Mouse (Mus musculus) macrophage (primary cell): ENCODE results near the gene Eif3c. TPM values are rescaled to one million over a fixed set of nuclear protein-coding genes. Genes with fewer than 3 reads are reported as not detected.

ENCODE experiments used
- polyA plus RNA-seq: library from polyadenylated mRNA; stranded (reverse); fragments of 250-400 nt; gene quantifications from 3 replicates; pipeline ENCODE4 v1.2.4, GENCODE M21; 2018; ENCODE audit warnings: inconsistent platforms

Gene Eif3c
- polyA plus RNA-seq, 1 experiment from 2014 or later: 206 TPM

Other genes starting within 250 kb of the Eif3c start
- gene Lat, start 196.8 kb downstream of the Eif3c start, polyA plus RNA-seq: 0.96 to 1.1 TPM (median 1.0 TPM) in 3 replicates
- gene Spns1, start 189.0 kb downstream of the Eif3c start, polyA plus RNA-seq: 18.6 to 55.9 TPM (median 38.7 TPM) in 3 replicates
- 2.6 to 6.4 TPM (median 4.6 TPM) in 3 replicates for gene Nfatc2ip, start 169.7 kb downstream of the Eif3c start, polyA plus RNA-seq
- 0.09 TPM in 1 of 3 replicates, not detected in the others for gene Cd19, start 151.5 kb downstream of the Eif3c start, polyA plus RNA-seq
- gene Rabep2, start 137.7 kb downstream of the Eif3c start, polyA plus RNA-seq: 12.9 to 17.8 TPM (median 13.9 TPM) in 3 replicates
- 0.06 TPM in 1 of 3 replicates, not detected in the others for gene Atp2a1, start 103.3 kb downstream of the Eif3c start, polyA plus RNA-seq
- 10.4 to 17.2 TPM (median 11.7 TPM) in 3 replicates for gene Sh2b1, start 91.0 kb downstream of the Eif3c start, polyA plus RNA-seq
- 41.8 to 72.5 TPM (median 42.9 TPM) in 3 replicates for gene Tufm, start 79.0 kb downstream of the Eif3c start, polyA plus RNA-seq
- 60.6 to 79.7 TPM (median 71.8 TPM) in 3 replicates for gene Atxn2l, start 63.0 kb downstream of the Eif3c start, polyA plus RNA-seq
- gene Apobr, start 18.5 kb upstream of the Eif3c start, polyA plus RNA-seq: 51.3 to 183 TPM (median 99.8 TPM) in 3 replicates
- gene Cln3, start 19.4 kb upstream of the Eif3c start, polyA plus RNA-seq: 81.0 to 165 TPM (median 104 TPM) in 3 replicates
- 1.1 to 2.6 TPM (median 1.2 TPM) in 3 replicates for gene Il27, start 28.5 kb upstream of the Eif3c start, polyA plus RNA-seq
- 14.9 to 47.0 TPM (median 32.4 TPM) in 3 replicates for gene Nupr1, start 64.5 kb upstream of the Eif3c start, polyA plus RNA-seq
- gene Sgf29, start 82.9 kb upstream of the Eif3c start, polyA plus RNA-seq: 12.5 to 21.7 TPM (median 17.0 TPM) in 3 replicates
- gene Sult1a1, start 110.0 kb upstream of the Eif3c start, polyA plus RNA-seq: 1.7 to 8.8 TPM (median 7.5 TPM) in 3 replicates
- 39.1 to 134 TPM (median 42.4 TPM) in 3 replicates for gene Bola2, start 129.0 kb upstream of the Eif3c start, polyA plus RNA-seq
- gene Slx1b, start 129.4 kb upstream of the Eif3c start, polyA plus RNA-seq: 4.2 to 7.9 TPM (median 4.8 TPM) in 3 replicates
- 69.4 to 223 TPM (median 209 TPM) in 3 replicates for gene Coro1a, start 141.4 kb upstream of the Eif3c start, polyA plus RNA-seq
- 129 to 232 TPM (median 188 TPM) in 3 replicates for gene Mapk3, start 193.2 kb upstream of the Eif3c start, polyA plus RNA-seq
- gene Gdpd3, start 199.9 kb upstream of the Eif3c start, polyA plus RNA-seq: 1.9 to 3.3 TPM (median 2.6 TPM) in 3 replicates
- gene Ypel3, start 210.5 kb upstream of the Eif3c start, polyA plus RNA-seq: 40.6 to 227 TPM (median 90.3 TPM) in 3 replicates
- gene Tbx6, start 215.1 kb upstream of the Eif3c start, polyA plus RNA-seq: 0.19 to 0.25 TPM in 2 of 3 replicates, not detected in the other
- 62.0 to 139 TPM (median 129 TPM) in 3 replicates for gene Ppp4c, start 226.1 kb upstream of the Eif3c start, polyA plus RNA-seq
- 0.17 to 0.25 TPM in 2 of 3 replicates, not detected in the other for gene Fam57b, start 231.3 kb upstream of the Eif3c start, polyA plus RNA-seq